Mouse (Mus musculus): Measurements from ENCODE around the gene Stxbp2. TPM values are rescaled to one million over a fixed set of nuclear protein-coding genes. Genes with fewer than 3 reads are reported as not detected.

The Stxbp2 gene
- polyA plus RNA-seq, 1 experiment, result 102 TPM

- DNase-seq (ENCODE audit: low read depth), result no peak
Observed at GRCm38 (mm10) chr8:3682435-3682834, 51.7 kb downstream of the Stxbp2 start.

- DNase-seq (ENCODE audit: low read depth), result no peak
Observed at GRCm38 (mm10) chr8:3683408-3684176, 52.8 kb downstream of the Stxbp2 start.

- DNase-seq (ENCODE audit: low read depth), result no peak
Observed at GRCm38 (mm10) chr8:3684530-3684929, 53.8 kb downstream of the Stxbp2 start.

GRCm38 (mm10) chr8:3685422-3685821, 54.7 kb downstream of the Stxbp2 start:
- DNase-seq (ENCODE audit: low read depth), result no peak

GRCm38 (mm10) chr8:3687537-3687936, 56.8 kb downstream of the Stxbp2 start:
- DNase-seq (ENCODE audit: low read depth), result no peak

GRCm38 (mm10) chr8:3690774-3691173, 60.0 kb downstream of the Stxbp2 start:
- DNase-seq (ENCODE audit: low read depth), result no peak

Other genes with a start within 250 kb of the Stxbp2 start
- gene Arhgef18, start 237.9 kb upstream of the Stxbp2 start, polyA plus RNA-seq (2012; rRNA removed), result 25.9 and 30.3 TPM in 2 replicates
- 27.2 and 29.8 TPM in 2 replicates for gene Pex11g, start 163.3 kb upstream of the Stxbp2 start, polyA plus RNA-seq (2012; rRNA removed)
- 0.12 and 0.24 TPM in 2 replicates for gene Tex45, start 160.1 kb upstream of the Stxbp2 start, polyA plus RNA-seq (2012; rRNA removed)
- gene Zfp358, start 137.8 kb upstream of the Stxbp2 start, polyA plus RNA-seq (2012; rRNA removed), result 60.3 and 61.1 TPM in 2 replicates
- gene Mcoln1, start 130.5 kb upstream of the Stxbp2 start, polyA plus RNA-seq (2012; rRNA removed), result 217 and 256 TPM in 2 replicates
- gene Pnpla6, start 115.6 kb upstream of the Stxbp2 start, polyA plus RNA-seq (2012; rRNA removed), result 79.4 and 87.8 TPM in 2 replicates
- gene C330021F23Rik, start 63.0 kb upstream of the Stxbp2 start, polyA plus RNA-seq (2012; rRNA removed), result 2.8 and 3.2 TPM in 2 replicates
- 31.9 and 44.8 TPM in 2 replicates for gene Camsap3, start 43.7 kb upstream of the Stxbp2 start, polyA plus RNA-seq (2012; rRNA removed)
- gene Xab2, start 9.6 kb upstream of the Stxbp2 start, polyA plus RNA-seq (2012; rRNA removed), result 61.2 and 65.8 TPM in 2 replicates
- gene Pet100, start 9.4 kb upstream of the Stxbp2 start, polyA plus RNA-seq (2012; rRNA removed), result 11.6 and 12.5 TPM in 2 replicates
- gene Pcp2, start 5.4 kb upstream of the Stxbp2 start, polyA plus RNA-seq (2012; rRNA removed), result 0.26 TPM in 1 of 2 replicates, not detected in the other
- 514 and 591 TPM in 2 replicates for gene Retn, start 24.8 kb downstream of the Stxbp2 start, polyA plus RNA-seq (2012; rRNA removed)
- gene Mcemp1, start 34.8 kb downstream of the Stxbp2 start, polyA plus RNA-seq (2012; rRNA removed), result 0.58 and 0.76 TPM in 2 replicates
- gene Fcor, start 41.4 kb downstream of the Stxbp2 start, polyA plus RNA-seq (2012; rRNA removed), result 154 and 266 TPM in 2 replicates
- 32.6 and 37.2 TPM in 2 replicates for gene Trappc5, start 45.3 kb downstream of the Stxbp2 start, polyA plus RNA-seq (2012; rRNA removed)
- 0.10 and 0.14 TPM in 2 replicates for gene Fcer2a, start 63.2 kb downstream of the Stxbp2 start, polyA plus RNA-seq (2012; rRNA removed)
- 0.19 and 0.30 TPM in 2 replicates for gene Clec4g, start 89.7 kb downstream of the Stxbp2 start, polyA plus RNA-seq (2012; rRNA removed)
- 0.18 TPM in 1 of 2 replicates, not detected in the other for gene Cd209a, start 118.0 kb downstream of the Stxbp2 start, polyA plus RNA-seq (2012; rRNA removed)
- gene Cd209e, start 223.4 kb downstream of the Stxbp2 start, polyA plus RNA-seq (2012; rRNA removed), result 0.09 and 0.15 TPM in 2 replicates
- gene Cd209d, start 247.6 kb downstream of the Stxbp2 start, polyA plus RNA-seq (2012; rRNA removed), result 2.2 and 2.9 TPM in 2 replicates

Measured in gonadal fat pad, adult 2 months (tissue).